Mouse (Mus musculus): ENCODE results near the gene Macrod2.

DNA sequence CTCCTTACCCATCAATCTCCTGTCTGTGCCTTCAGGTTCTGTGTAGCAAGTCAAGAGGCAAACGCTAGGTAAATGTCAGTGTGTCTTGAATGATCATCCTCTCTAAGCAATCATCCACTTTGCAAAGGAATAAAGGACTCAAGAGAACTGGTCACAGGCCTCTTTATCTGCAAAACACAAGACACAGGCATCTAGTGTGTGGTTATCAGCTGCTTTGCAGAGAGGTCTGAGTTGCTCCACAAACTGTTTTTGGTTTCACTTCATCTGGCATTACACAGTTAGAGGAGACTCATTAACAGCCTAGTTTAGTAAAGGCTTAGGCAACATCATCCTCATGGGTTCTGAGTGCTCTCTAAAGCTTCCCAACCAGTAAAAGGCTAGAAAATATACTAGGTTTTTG, 2004.4 kb downstream of the Macrod2 start:
- no peak for TF ChIP-seq CTCF (IDR thresholded peaks at IDR 0.05; ENCODE audit: control insufficient read depth, insufficient read depth, insufficient replicate concordance, low read depth, low read length)
- no peak for TF ChIP-seq POLR2A (IDR thresholded peaks at IDR 0.05; ENCODE audit: control insufficient read depth, low read depth, low read length)

Measured in testis, adult 2 months (tissue).